Mouse (Mus musculus) gastrocnemius, adult 8-10 months (tissue): ENCODE results near the gene Rnaseh2a. TPM values are rescaled to one million over a fixed set of nuclear protein-coding genes. Genes with fewer than 3 reads are reported as not detected.

Source experiments
- DNase-seq, 2 experiments: peaks; one replicate each; pipeline ENCODE4 v3.0.0; 2022; ENCODE audit warnings: low spot score in 2 of 2
- microRNA-seq: library from miRNA; unstranded; fragments of <30 nt; microRNA quantifications from one replicate; pipeline ENCODE4 v1.2.0, GENCODE M21; 2022
- total RNA-seq, 4 experiments: library from RNA; stranded (reverse); gene quantifications; 2 replicates each; pipeline ENCODE4 v1.2.4; 2022

Gene Rnaseh2a
- total RNA-seq, 4 experiments from 2014 or later: 20.4 to 26.5 (median 23.9) TPM

- no peak for DNase-seq
Measured at GRCm38 (mm10) chr8:84907037-84907436, 62.5 kb downstream of the Rnaseh2a start.

Small RNA genes lying within 50 kb of the gene (microRNA-seq; reads per million reads assigned to microRNA genes)
- gene Gm24197: not detected

Other genes with a start within 250 kb of the Rnaseh2a start
- gene G430095P16Rik, start 246.8 kb downstream of the Rnaseh2a start, total RNA-seq: under 1 TPM in 3 of 4 experiments, not detected in 1; 0.43 to 0.56 (median 0.48) TPM
- gene Nfix, start 169.4 kb downstream of the Rnaseh2a start, total RNA-seq: 100 to 1,000 TPM; 507 to 604 (median 532) TPM
- 10 to 100 TPM in 3 of 4 experiments, 1 to 10 TPM in 1; 7.8 to 12.9 (median 12.2) TPM for gene Dand5, start 146.9 kb downstream of the Rnaseh2a start, total RNA-seq
- gene Gadd45gip1, start 138.2 kb downstream of the Rnaseh2a start, total RNA-seq: 10 to 100 TPM; 18.6 to 23.2 (median 20.8) TPM
- 100 to 1,000 TPM; 168 to 185 (median 180) TPM for gene Rad23a, start 129.1 kb downstream of the Rnaseh2a start, total RNA-seq
- gene Calr, start 122.8 kb downstream of the Rnaseh2a start, total RNA-seq: 100 to 1,000 TPM; 148 to 197 (median 154) TPM
- gene Farsa, start 112.8 kb downstream of the Rnaseh2a start, total RNA-seq: 10 to 100 TPM; 19.2 to 28.8 (median 24.5) TPM
- gene Syce2, start 97.7 kb downstream of the Rnaseh2a start, total RNA-seq: 1 to 10 TPM in 2 of 4 experiments, under 1 TPM in 2; 0.82 to 2.5 (median 1.5) TPM
- gene Gcdh, start 75.8 kb downstream of the Rnaseh2a start, total RNA-seq: 10 to 100 TPM; 29.4 to 43.6 (median 36.2) TPM
- not detected for gene Klf1, start 67.8 kb downstream of the Rnaseh2a start, total RNA-seq
- gene Dnase2a, start 61.2 kb downstream of the Rnaseh2a start, total RNA-seq: 1 to 10 TPM; 3.7 to 8.0 (median 6.1) TPM
- gene Mast1, start 32.4 kb downstream of the Rnaseh2a start, total RNA-seq: under 1 TPM in 1 of 4 experiments, not detected in 3; 0.07 TPM
- not detected for gene Rtbdn, start 22.8 kb downstream of the Rnaseh2a start, total RNA-seq
- gene Gm49661, start 334 bp downstream of the Rnaseh2a start, total RNA-seq: 1 to 10 TPM in 1 of 4 experiments, not detected in 3; 1.1 TPM
- gene Prdx2, start 180 bp downstream of the Rnaseh2a start, total RNA-seq: 100 to 1,000 TPM; 173 to 193 (median 187) TPM
- 1 to 10 TPM; 5.9 to 9.6 (median 7.5) TPM for gene Junb, start 9.0 kb upstream of the Rnaseh2a start, total RNA-seq
- gene Hook2, start 20.8 kb upstream of the Rnaseh2a start, total RNA-seq: 1 to 10 TPM; 2.0 to 3.1 (median 2.6) TPM
- gene Best2, start 44.8 kb upstream of the Rnaseh2a start, total RNA-seq: not detected
- gene Asna1, start 55.5 kb upstream of the Rnaseh2a start, total RNA-seq: 10 to 100 TPM; 57.1 to 67.3 (median 58.8) TPM
- gene Trir, start 57.1 kb upstream of the Rnaseh2a start, total RNA-seq: 10 to 100 TPM; 57.5 to 74.2 (median 66.1) TPM
- 10 to 100 TPM; 28.3 to 38.4 (median 32.6) TPM for gene Tnpo2, start 67.1 kb upstream of the Rnaseh2a start, total RNA-seq
- 1 to 10 TPM; 1.4 to 2.5 (median 1.8) TPM for gene Fbxw9, start 90.3 kb upstream of the Rnaseh2a start, total RNA-seq
- gene Gm5741, start 98.2 kb upstream of the Rnaseh2a start, total RNA-seq: not detected
- 10 to 100 TPM; 34.1 to 38.9 (median 36.0) TPM for gene Dhps, start 102.0 kb upstream of the Rnaseh2a start, total RNA-seq
- 10 to 100 TPM; 40.7 to 49.9 (median 46.3) TPM for gene Wdr83os, start 111.0 kb upstream of the Rnaseh2a start, total RNA-seq
- gene Wdr83, start 111.5 kb upstream of the Rnaseh2a start, total RNA-seq: 10 to 100 TPM; 15.4 to 20.4 (median 16.0) TPM
- gene Man2b1, start 113.5 kb upstream of the Rnaseh2a start, total RNA-seq: 1 to 10 TPM; 6.4 to 9.8 (median 8.1) TPM
- 1 to 10 TPM in 2 of 4 experiments, under 1 TPM in 2; 0.51 to 1.4 (median 0.90) TPM for gene Zfp791, start 153.3 kb upstream of the Rnaseh2a start, total RNA-seq
- not detected for gene Cks1brt, start 182.2 kb upstream of the Rnaseh2a start, total RNA-seq